Mouse (Mus musculus): ENCODE results near the gene Spaca3. TPM values are rescaled to one million over a fixed set of nuclear protein-coding genes. Genes with fewer than 3 reads are reported as not detected.

The Spaca3 gene
- total RNA-seq, 2 experiments from 2014 or later: not detected

- no peak for ATAC-seq (replicated peaks; ENCODE audit: low FRiP score, low TSS enrichment, poor library complexity, severe bottlenecking)
Measured at GRCm38 (mm10) chr11:80856827-80857226, 1.3 kb upstream of the Spaca3 start.

GRCm38 (mm10) chr11:80862941-80863340, 4.8 kb downstream of the Spaca3 start:
- no peak for ATAC-seq (replicated peaks; ENCODE audit: low FRiP score, low TSS enrichment, poor library complexity, severe bottlenecking)

- no peak for ATAC-seq (replicated peaks; ENCODE audit: low FRiP score, low TSS enrichment, poor library complexity, severe bottlenecking)
Measured at GRCm38 (mm10) chr11:80868039-80868438, 9.9 kb downstream of the Spaca3 start.

GRCm38 (mm10) chr11:80872509-80873474, 14.6 kb downstream of the Spaca3 start:
- ATAC-seq (replicated peaks; ENCODE audit: low FRiP score, low TSS enrichment, poor library complexity, severe bottlenecking): peak; percentile 91

- ATAC-seq (replicated peaks; ENCODE audit: low FRiP score, low TSS enrichment, poor library complexity, severe bottlenecking): no peak
Measured at GRCm38 (mm10) chr11:80877131-80877651, 19.0 kb downstream of the Spaca3 start.

- no peak for ATAC-seq (replicated peaks; ENCODE audit: low FRiP score, low TSS enrichment, poor library complexity, severe bottlenecking)
Measured at GRCm38 (mm10) chr11:80878026-80878425, 19.9 kb downstream of the Spaca3 start.

- no peak for ATAC-seq (replicated peaks; ENCODE audit: low FRiP score, low TSS enrichment, poor library complexity, severe bottlenecking)
Measured at GRCm38 (mm10) chr11:80882229-80882810, 24.2 kb downstream of the Spaca3 start.

- ATAC-seq (replicated peaks; ENCODE audit: low FRiP score, low TSS enrichment, poor library complexity, severe bottlenecking): no peak
Measured at GRCm38 (mm10) chr11:80884521-80885231, 26.5 kb downstream of the Spaca3 start.

- no peak for ATAC-seq (replicated peaks; ENCODE audit: low FRiP score, low TSS enrichment, poor library complexity, severe bottlenecking)
Measured at GRCm38 (mm10) chr11:80886365-80886764, 28.2 kb downstream of the Spaca3 start.

GRCm38 (mm10) chr11:80887021-80887420, 28.9 kb downstream of the Spaca3 start:
- ATAC-seq (replicated peaks; ENCODE audit: low FRiP score, low TSS enrichment, poor library complexity, severe bottlenecking): no peak

GRCm38 (mm10) chr11:80889336-80890063, 31.3 kb downstream of the Spaca3 start:
- ATAC-seq (replicated peaks; ENCODE audit: low FRiP score, low TSS enrichment, poor library complexity, severe bottlenecking): no peak

GRCm38 (mm10) chr11:80895853-80896252, 37.7 kb downstream of the Spaca3 start:
- no peak for ATAC-seq (replicated peaks; ENCODE audit: low FRiP score, low TSS enrichment, poor library complexity, severe bottlenecking)

GRCm38 (mm10) chr11:80900555-80900954, 42.4 kb downstream of the Spaca3 start:
- no peak for ATAC-seq (replicated peaks; ENCODE audit: low FRiP score, low TSS enrichment, poor library complexity, severe bottlenecking)

- ATAC-seq (replicated peaks; ENCODE audit: low FRiP score, low TSS enrichment, poor library complexity, severe bottlenecking): no peak
Measured at GRCm38 (mm10) chr11:80902664-80903063, 44.5 kb downstream of the Spaca3 start.

GRCm38 (mm10) chr11:80903426-80903825, 45.3 kb downstream of the Spaca3 start:
- ATAC-seq (replicated peaks; ENCODE audit: low FRiP score, low TSS enrichment, poor library complexity, severe bottlenecking): no peak

GRCm38 (mm10) chr11:80904559-80904958, 46.4 kb downstream of the Spaca3 start:
- ATAC-seq (replicated peaks; ENCODE audit: low FRiP score, low TSS enrichment, poor library complexity, severe bottlenecking): no peak

GRCm38 (mm10) chr11:80906456-80906855, 48.3 kb downstream of the Spaca3 start:
- ATAC-seq (replicated peaks; ENCODE audit: low FRiP score, low TSS enrichment, poor library complexity, severe bottlenecking): no peak

- ATAC-seq (replicated peaks; ENCODE audit: low FRiP score, low TSS enrichment, poor library complexity, severe bottlenecking): no peak
Measured at GRCm38 (mm10) chr11:80907820-80908219, 49.7 kb downstream of the Spaca3 start.

- ATAC-seq (replicated peaks; ENCODE audit: low FRiP score, low TSS enrichment, poor library complexity, severe bottlenecking): no peak
Measured at GRCm38 (mm10) chr11:80912721-80913120, 54.6 kb downstream of the Spaca3 start.
